Mouse (Mus musculus) limb, embryonic 13.5 days (tissue): ENCODE data around the gene Fzd10. TPM values are rescaled to one million over a fixed set of nuclear protein-coding genes. Genes with fewer than 3 reads are reported as not detected.

Source experiments
- ATAC-seq: fragments of 200-750 bp; cut with Nextera tagmentation; 2 replicates; pipeline ENCODE4 v1.8.0; 2017; ENCODE audit warnings: low read depth, moderate number of reproducible peaks, moderate TSS enrichment; ENCODE audit not compliant: low FRiP score
- H3K27ac ChIP-seq: fragments of 300-500 bp; sonication (generic); 2 replicates; pipeline ENCODE4 v1.5.1; 2015; ENCODE audit warnings: inconsistent platforms, mild to moderate bottlenecking, moderate library complexity
- H3K27me3 ChIP-seq: fragments of 300-500 bp; sonication (generic); 2 replicates; pipeline ENCODE4 v1.6.1; 2015; ENCODE audit warnings: mild to moderate bottlenecking, inconsistent platforms
- H3K36me3 ChIP-seq: fragments of 300-500 bp; sonication (generic); 2 replicates; pipeline ENCODE4 v1.6.1; 2015; ENCODE audit warnings: inconsistent platforms, mild to moderate bottlenecking, moderate library complexity
- H3K4me1 ChIP-seq: fragments of 300-500 bp; sonication (generic); 2 replicates; pipeline ENCODE4 v1.6.1; 2015; ENCODE audit warnings: inconsistent platforms
- H3K4me2 ChIP-seq: fragments of 300-500 bp; sonication (generic); replicated peaks from 2 replicates; pipeline ENCODE4 v1.6.1; 2015; ENCODE audit warnings: inconsistent platforms, mild to moderate bottlenecking, moderate library complexity
- H3K4me3 ChIP-seq: fragments of 300-500 bp; sonication (generic); 2 replicates; pipeline ENCODE4 v1.5.1; 2015; ENCODE audit warnings: moderate library complexity, mild to moderate bottlenecking, inconsistent platforms
- H3K9ac ChIP-seq: fragments of 300-500 bp; sonication (generic); 2 replicates; pipeline ENCODE4 v1.6.1; 2015; ENCODE audit warnings: mild to moderate bottlenecking, inconsistent platforms
- H3K9me3 ChIP-seq: fragments of 300-500 bp; sonication (generic); 2 replicates; pipeline ENCODE4 v1.6.1; 2016; ENCODE audit warnings: inconsistent platforms
- WGBS: fragments of 180-500 bp; shearing (Covaris S2); methylation state at CpG from one replicate; pipeline ENCODE4 v1.1.7; 2015; 5-methylcytosine and 5-hydroxymethylcytosine counted together
- polyA plus RNA-seq: library from polyadenylated mRNA; unstranded; fragments of >200 nt; fragmentation: Nextera tagmentation; extraction: Ambion mirVana; gene quantifications from 2 replicates; pipeline ENCODE4 v1.2.1, GENCODE M21; 2015

Fzd10 gene
- polyA plus RNA-seq, 1 experiment from 2014 or later: 7.1 TPM

- H3K4me1 ChIP-seq: peaks cover 32% of the 10 kb centered on the region
- ATAC-seq: 0 out of 2 replicates have a peak, but pooled peaks have one; percentile 8
- H3K4me3 ChIP-seq: no peak overlapping the region
- H3K4me2 ChIP-seq: 0 out of 2 replicates have a peak overlapping the region, but pooled peaks have one; percentile 11
- H3K27me3 ChIP-seq: no peaks in the 10 kb centered on the region
- no peaks in the 10 kb centered on the region for H3K36me3 ChIP-seq
- peak overlapping the region; percentile 63; the same call in 1 of the 2 replicates for H3K27ac ChIP-seq
- no peak overlapping the region for H3K9ac ChIP-seq
- WGBS: 72% methylated on average over 4 of the region's 4 CpGs
- no peaks in the 10 kb centered on the region for H3K9me3 ChIP-seq
Observed at GRCm38 (mm10) chr5:128580931-128581330, 19.7 kb upstream of the Fzd10 start.

- no peaks in the 10 kb centered on the region for H3K36me3 ChIP-seq
- H3K4me2 ChIP-seq: 0 out of 2 replicates have a peak overlapping the region, but pooled peaks have one; percentile 11
- H3K4me1 ChIP-seq: peaks cover 27% of the 10 kb centered on the region
- H3K27me3 ChIP-seq: no peaks in the 10 kb centered on the region
- no peak overlapping the region for H3K4me3 ChIP-seq
- ATAC-seq: peak; percentile 38; the same call in 1 of the 2 replicates
- H3K9ac ChIP-seq: no peak overlapping the region
- H3K9me3 ChIP-seq: no peaks in the 10 kb centered on the region
- H3K27ac ChIP-seq: peak overlapping the region; percentile 63; the same call in 1 of the 2 replicates
- WGBS: 16% methylated on average over 8 of the region's 8 CpGs
Observed at GRCm38 (mm10) chr5:128581516-128581921, 19.1 kb upstream of the Fzd10 start.

GRCm38 (mm10) chr5:128589231-128589630 lies 11.4 kb upstream of the Fzd10 start:
- Histone ChIP-seq H3K4me2 (no peak overlapping the region), H3K27me3 (no peaks in the 10 kb centered on the region), H3K9ac (no peak overlapping the region), H3K4me1 (no peaks in the 10 kb centered on the region), H3K27ac (no peak overlapping the region), H3K36me3 (no peaks in the 10 kb centered on the region), H3K9me3 (no peaks in the 10 kb centered on the region), H3K4me3 (no peak overlapping the region)
- 21% methylated on average over 1 of the region's 1 CpGs for whole genome bisulfite sequencing
- no peak for ATAC-seq

- Histone ChIP-seq H3K4me3 (no peak overlapping the region), H3K27me3 (peaks cover 11% of the 10 kb centered on the region; the same call in 1 of the 2 replicates), H3K4me1 (peaks cover 19% of the 10 kb centered on the region), H3K4me2 (no peak overlapping the region), H3K9ac (no peak overlapping the region), H3K36me3 (no peaks in the 10 kb centered on the region), H3K27ac (no peak overlapping the region), H3K9me3 (no peaks in the 10 kb centered on the region)
- 92% methylated on average over 13 of the region's 13 CpGs for WGBS
- ATAC-seq: no peak
Observed at GRCm38 (mm10) chr5:128593446-128593845, 7.2 kb upstream of the Fzd10 start.

GRCm38 (mm10) chr5:128596813-128597212 lies 3.8 kb upstream of the Fzd10 start:
- Histone ChIP-seq H3K27ac (no peak overlapping the region), H3K9me3 (no peaks in the 10 kb centered on the region), H3K4me2 (peak overlapping the region; percentile 91), H3K36me3 (no peaks in the 10 kb centered on the region), H3K4me3 (peak overlapping the region; percentile 41), H3K4me1 (peaks cover 45% of the 10 kb centered on the region), H3K27me3 (peaks cover 23% of the 10 kb centered on the region), H3K9ac (peak overlapping the region; percentile 59)
- no peak for ATAC-seq
- under 1% methylated on average over 20 of the region's 20 CpGs for WGBS

GRCm38 (mm10) chr5:128597381-128597780 lies 3.3 kb upstream of the Fzd10 start:
- peaks cover 51% of the 10 kb centered on the region for H3K4me1 ChIP-seq
- H3K36me3 ChIP-seq: no peaks in the 10 kb centered on the region
- ATAC-seq: no peak
- H3K9ac ChIP-seq: 0 out of 2 replicates have a peak overlapping the region, but pooled peaks have one; percentile 20
- no peaks in the 10 kb centered on the region for H3K9me3 ChIP-seq
- WGBS: 18% methylated on average over 4 of the region's 4 CpGs
- H3K4me2 ChIP-seq: peak overlapping the region; percentile 91
- peaks cover 27% of the 10 kb centered on the region for H3K27me3 ChIP-seq
- no peak overlapping the region for H3K27ac ChIP-seq
- peak overlapping the region; percentile 41 for H3K4me3 ChIP-seq

GRCm38 (mm10) chr5:128598191-128598720 lies 2.4 kb upstream of the Fzd10 start:
- no peak for ATAC-seq
- H3K4me3 ChIP-seq: peak overlapping the region; percentile 65
- H3K36me3 ChIP-seq: no peaks in the 10 kb centered on the region
- peaks cover 60% of the 10 kb centered on the region for H3K4me1 ChIP-seq
- under 1% methylated on average over 10 of the region's 10 CpGs for WGBS
- H3K9me3 ChIP-seq: no peaks in the 10 kb centered on the region
- H3K27me3 ChIP-seq: peaks cover 33% of the 10 kb centered on the region
- H3K27ac ChIP-seq: no peak overlapping the region
- H3K9ac ChIP-seq: peak overlapping the region; percentile 84; the same call in 1 of the 2 replicates
- H3K4me2 ChIP-seq: peak overlapping the region; percentile 91

- Histone ChIP-seq H3K4me3 (peak overlapping the region; percentile 65), H3K36me3 (no peaks in the 10 kb centered on the region), H3K27me3 (peaks cover 33% of the 10 kb centered on the region), H3K27ac (0 out of 2 replicates have a peak overlapping the region, but pooled peaks have one; percentile 10), H3K9me3 (no peaks in the 10 kb centered on the region), H3K4me1 (peaks cover 66% of the 10 kb centered on the region), H3K4me2 (peak overlapping the region; percentile 91), H3K9ac (peak overlapping the region; percentile 84)
- WGBS: under 1% methylated on average over 20 of the region's 20 CpGs
- ATAC-seq: no peak
Observed at GRCm38 (mm10) chr5:128598760-128599364, 1.8 kb upstream of the Fzd10 start.

- H3K27ac ChIP-seq: peak overlapping the region; percentile 93; the same call in 1 of the 2 replicates
- no peaks in the 10 kb centered on the region for H3K9me3 ChIP-seq
- ATAC-seq: 0 out of 2 replicates have a peak, but pooled peaks have one; percentile 26
- H3K36me3 ChIP-seq: no peaks in the 10 kb centered on the region
- H3K27me3 ChIP-seq: peaks cover 33% of the 10 kb centered on the region
- under 1% methylated on average over 28 of the region's 28 CpGs for WGBS
- H3K9ac ChIP-seq: peak overlapping the region; percentile 84
- peak overlapping the region; percentile 91 for H3K4me2 ChIP-seq
- peak overlapping the region; percentile 65 for H3K4me3 ChIP-seq
- H3K4me1 ChIP-seq: peaks cover 72% of the 10 kb centered on the region
Observed at GRCm38 (mm10) chr5:128599365-128600071, 1.1 kb upstream of the Fzd10 start.

GRCm38 (mm10) chr5:128601036-128602019 lies 684 bp downstream of the Fzd10 start:
- peak overlapping the region; percentile 65 for H3K4me3 ChIP-seq
- WGBS: under 1% methylated on average over 87 of the region's 87 CpGs
- H3K4me1 ChIP-seq: peaks cover 86% of the 10 kb centered on the region
- ATAC-seq: peak; percentile 25
- peak overlapping the region; percentile 84 for H3K9ac ChIP-seq
- H3K27me3 ChIP-seq: peaks cover 33% of the 10 kb centered on the region
- peak overlapping the region; percentile 91 for H3K4me2 ChIP-seq
- H3K9me3 ChIP-seq: no peaks in the 10 kb centered on the region
- no peaks in the 10 kb centered on the region for H3K36me3 ChIP-seq
- peak overlapping the region; percentile 93 for H3K27ac ChIP-seq

GRCm38 (mm10) chr5:128603693-128604092 lies 3.0 kb downstream of the Fzd10 start:
- H3K4me3 ChIP-seq: peak overlapping the region; percentile 65
- peak overlapping the region; percentile 67; the same call in 1 of the 2 replicates for H3K27ac ChIP-seq
- peaks cover 71% of the 10 kb centered on the region for H3K4me1 ChIP-seq
- no peaks in the 10 kb centered on the region for H3K36me3 ChIP-seq
- no peak overlapping the region for H3K9ac ChIP-seq
- peaks cover 28% of the 10 kb centered on the region for H3K27me3 ChIP-seq
- peak overlapping the region; percentile 91 for H3K4me2 ChIP-seq
- WGBS: 24% methylated on average over 1 of the region's 1 CpGs
- no peaks in the 10 kb centered on the region for H3K9me3 ChIP-seq
- no peak for ATAC-seq
